Mouse (Mus musculus) cerebellum, adult 2 months (tissue): ENCODE data around the gene Rbms2.

Experiments
- CTCF ChIP-seq: fragments of 200-500 bp; IDR thresholded peaks from 2 replicates; pipeline ENCODE4 v1.5.1; 2011; ENCODE audit warnings: low read depth, mild to moderate bottlenecking, control low read depth, low read length, moderate library complexity, borderline replicate concordance; ENCODE audit not compliant: insufficient read depth
- POLR2A ChIP-seq: fragments of 200-500 bp; IDR thresholded peaks from 2 replicates; pipeline ENCODE4 v1.6.1; 2011; ENCODE audit warnings: low read length, control low read depth, borderline replicate concordance; ENCODE audit not compliant: insufficient read depth

DNA sequence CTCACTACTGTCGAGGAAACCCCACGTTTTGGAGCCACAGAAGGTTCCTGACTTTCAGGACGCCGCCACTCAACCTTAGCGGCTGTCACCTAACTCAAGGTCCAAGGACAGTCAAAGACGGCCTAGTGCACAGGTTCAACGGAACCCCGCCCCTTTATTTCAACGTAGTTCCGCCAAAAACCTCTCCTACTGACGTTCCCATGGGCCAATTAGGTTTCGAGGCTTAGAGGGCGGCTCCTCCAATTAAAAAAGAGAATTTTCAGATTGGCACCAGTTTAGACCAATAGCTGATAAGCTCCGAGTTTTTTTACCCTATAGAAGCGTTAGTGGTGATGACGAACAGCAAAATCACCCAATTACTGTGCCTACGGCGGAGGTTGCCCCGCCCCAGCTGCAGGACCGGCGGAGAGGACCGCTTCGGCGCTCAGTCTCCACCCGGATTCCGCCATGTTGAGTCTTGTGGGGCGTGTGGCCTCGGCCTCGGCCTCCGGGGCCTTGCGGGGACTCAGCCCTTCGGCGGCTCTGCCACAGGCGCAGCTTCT, 97.1 kb downstream of the Rbms2 start, which contains the start of gene Atp5b:
- TF ChIP-seq POLR2A (peak; percentile 83), CTCF (no peak)
